ENCODE assay signal across 26 mouse cellular contexts in the genomic region with DNA sequence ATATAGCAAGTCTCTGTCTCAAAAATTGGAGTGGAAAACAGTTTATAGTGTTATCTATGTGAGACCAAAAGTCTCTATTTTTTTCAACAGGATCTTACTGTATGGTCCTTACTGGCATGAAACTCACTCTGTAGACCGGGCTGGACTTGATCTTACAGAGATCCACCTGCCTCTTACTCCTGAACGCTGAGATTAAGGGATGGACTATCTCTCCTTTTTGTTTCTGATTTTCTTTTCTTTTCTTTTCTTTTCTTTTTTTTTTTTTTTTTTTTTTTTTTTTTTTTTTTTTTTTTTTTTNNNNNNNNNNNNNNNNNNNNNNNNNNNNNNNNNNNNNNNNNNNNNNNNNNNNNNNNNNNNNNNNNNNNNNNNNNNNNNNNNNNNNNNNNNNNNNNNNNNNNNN. TPM values are rescaled to one million over a fixed set of nuclear protein-coding genes. Genes with fewer than 3 reads are reported as not detected.
"Had no signal": no experiment of that assay in that cellular context is flagged by ENCODE, and none has a peak within 500 bp of the region (broad histone marks: within the 10 kb centered on the region; RNA-seq: fewer than 3 reads in every experiment).

No protein-coding gene starts in this region.

- H3K36me3 ChIP-seq: embryonic facial prominence, embryonic 10.5 days; embryonic facial prominence, embryonic 12.5 days; embryonic facial prominence, embryonic 13.5 days; embryonic facial prominence, embryonic 15.5 days; forebrain, embryonic 10.5 days; forebrain, embryonic 12.5 days; forebrain, embryonic 15.5 days; heart, embryonic 10.5 days had no signal

- H3K9me3 ChIP-seq: embryonic facial prominence, embryonic 10.5 days; embryonic facial prominence, embryonic 12.5 days; embryonic facial prominence, embryonic 13.5 days; embryonic facial prominence, embryonic 15.5 days; forebrain, embryonic 10.5 days; forebrain, embryonic 12.5 days; forebrain, embryonic 13.5 days; forebrain, embryonic 15.5 days; heart, embryonic 10.5 days had no signal

- H3K27me3 ChIP-seq: embryonic facial prominence, embryonic 12.5 days; embryonic facial prominence, embryonic 15.5 days had no signal

- DNase-seq: cerebellum, postnatal 10 days; cerebellum, postnatal 14 days; cerebellum, postnatal 25 days; cerebellum, postnatal 36 days; embryo, embryonic 11 days; forebrain, postnatal 0 days; gastrocnemius, adult 2 months; gastrocnemius, postnatal 10 days; gastrocnemius, postnatal 14 days; gastrocnemius, postnatal 25 days; gastrocnemius, postnatal 36 days; heart, adult 11 months; heart, adult 18-20 months; heart, adult 2 months had no signal

- H3K4me3 ChIP-seq: embryonic facial prominence, embryonic 10.5 days; embryonic facial prominence, embryonic 12.5 days; embryonic facial prominence, embryonic 13.5 days; embryonic facial prominence, embryonic 15.5 days; erythroblast, embryonic 14.5 days; forebrain, embryonic 10.5 days; forebrain, embryonic 12.5 days; forebrain, embryonic 13.5 days; forebrain, embryonic 15.5 days; gastrocnemius, adult 2 months; heart, adult 2 months; heart, embryonic 10.5 days had no signal

- H3K4me2 ChIP-seq: embryonic facial prominence, embryonic 12.5 days; embryonic facial prominence, embryonic 13.5 days; embryonic facial prominence, embryonic 15.5 days; forebrain, embryonic 12.5 days; forebrain, embryonic 13.5 days; forebrain, embryonic 15.5 days had no signal

- H3K27ac ChIP-seq: embryonic facial prominence, embryonic 10.5 days; embryonic facial prominence, embryonic 12.5 days; embryonic facial prominence, embryonic 13.5 days; embryonic facial prominence, embryonic 15.5 days; forebrain, embryonic 10.5 days; forebrain, embryonic 12.5 days; forebrain, embryonic 13.5 days; forebrain, embryonic 15.5 days; gastrocnemius, adult 2 months; heart, adult 2 months; heart, embryonic 10.5 days had no signal

- H3K9ac ChIP-seq: embryonic facial prominence, embryonic 12.5 days; embryonic facial prominence, embryonic 13.5 days; embryonic facial prominence, embryonic 15.5 days; forebrain, embryonic 12.5 days; forebrain, embryonic 13.5 days; forebrain, embryonic 15.5 days; forebrain, postnatal 0 days had no signal

- ATAC-seq: forebrain, embryonic 13.5 days; forebrain, embryonic 14.5 days; forebrain, embryonic 15.5 days; forebrain, embryonic 16.5 days; forebrain, postnatal 0 days had no signal

RNA-seq across cellular contexts. Expression of a gene that starts 36.7 kb away (rescaled TPM):
- polyA plus RNA-seq: erythroblast, embryonic 14.5 days had no signal
